Mouse (Mus musculus) lung, postnatal 0 days (tissue): ENCODE measurements at regions not wholly inside any gene's neighbourhood (a gene's known extent, or its start where the extent isn't known, plus 50 kb on each side); places are given as distances from the start of the nearest gene placed in this dataset.

ENCODE experiments used
- CTCF ChIP-seq: IDR thresholded peaks from 2 replicates; pipeline ENCODE4 v1.5.1; 2016; ENCODE audit warnings: antibody characterized with exemption, mild to moderate bottlenecking
- EP300 ChIP-seq: IDR thresholded peaks from 2 replicates; pipeline ENCODE4 v1.6.1; 2016; ENCODE audit warnings: antibody characterized with exemption, mild to moderate bottlenecking, control low read depth

GRCm38 (mm10) chr6:147973059-147973458 is 74.0 kb upstream of the Far2 start:
- TF ChIP-seq CTCF (no peak), EP300 (no peak)
